Mouse (Mus musculus) midbrain, embryonic 10.5 days (tissue): ENCODE results near the gene Snrpa. TPM values are rescaled to one million over a fixed set of nuclear protein-coding genes. Genes with fewer than 3 reads are reported as not detected.
"Not testable (repeated sequence)": the region's sequence is repeated elsewhere in the genome, so short reads cannot be mapped to it uniquely, and the experiment has no call there.

ENCODE experiments used
- DNase-seq: peaks from one replicate; pipeline ENCODE4 v3.0.0-alpha.2; 2017; ENCODE audit warnings: low spot score
- H3K27ac ChIP-seq: fragments of 300-500 bp; sonication (generic); replicated peaks from 2 replicates; pipeline ENCODE4 v1.5.1; 2016; ENCODE audit warnings: mild to moderate bottlenecking
- H3K27me3 ChIP-seq: fragments of 300-500 bp; sonication (generic); 2 replicates; pipeline ENCODE4 v1.6.1; 2016; ENCODE audit warnings: low read depth, mild to moderate bottlenecking; ENCODE audit not compliant: poor library complexity, severe bottlenecking
- H3K36me3 ChIP-seq: fragments of 300-500 bp; sonication (generic); 2 replicates; pipeline ENCODE4 v1.6.1; 2016; ENCODE audit warnings: mild to moderate bottlenecking, moderate library complexity
- H3K4me1 ChIP-seq: fragments of 300-500 bp; sonication (generic); 2 replicates; pipeline ENCODE4 v1.6.1; 2016
- H3K4me3 ChIP-seq: fragments of 300-500 bp; sonication (generic); 2 replicates; pipeline ENCODE4 v1.5.1; 2016; ENCODE audit warnings: mild to moderate bottlenecking, moderate library complexity
- H3K9me3 ChIP-seq: fragments of 300-500 bp; sonication (generic); replicated peaks from 2 replicates; pipeline ENCODE4 v1.6.1; 2016; ENCODE audit warnings: mild to moderate bottlenecking
- WGBS: fragments of 180-500 bp; shearing (Covaris S2); methylation state at CpG from one replicate; pipeline ENCODE4 v1.1.7; 2016; 5-methylcytosine and 5-hydroxymethylcytosine counted together
- polyA plus RNA-seq: library from polyadenylated mRNA; unstranded; fragments of >200 nt; fragmentation: Nextera tagmentation; extraction: Ambion mirVana; gene quantifications from 2 replicates; pipeline ENCODE4 v1.2.1, GENCODE M21; 2016

Snrpa gene
- 399 and 409 TPM in 2 replicates for polyA plus RNA-seq

DNA sequence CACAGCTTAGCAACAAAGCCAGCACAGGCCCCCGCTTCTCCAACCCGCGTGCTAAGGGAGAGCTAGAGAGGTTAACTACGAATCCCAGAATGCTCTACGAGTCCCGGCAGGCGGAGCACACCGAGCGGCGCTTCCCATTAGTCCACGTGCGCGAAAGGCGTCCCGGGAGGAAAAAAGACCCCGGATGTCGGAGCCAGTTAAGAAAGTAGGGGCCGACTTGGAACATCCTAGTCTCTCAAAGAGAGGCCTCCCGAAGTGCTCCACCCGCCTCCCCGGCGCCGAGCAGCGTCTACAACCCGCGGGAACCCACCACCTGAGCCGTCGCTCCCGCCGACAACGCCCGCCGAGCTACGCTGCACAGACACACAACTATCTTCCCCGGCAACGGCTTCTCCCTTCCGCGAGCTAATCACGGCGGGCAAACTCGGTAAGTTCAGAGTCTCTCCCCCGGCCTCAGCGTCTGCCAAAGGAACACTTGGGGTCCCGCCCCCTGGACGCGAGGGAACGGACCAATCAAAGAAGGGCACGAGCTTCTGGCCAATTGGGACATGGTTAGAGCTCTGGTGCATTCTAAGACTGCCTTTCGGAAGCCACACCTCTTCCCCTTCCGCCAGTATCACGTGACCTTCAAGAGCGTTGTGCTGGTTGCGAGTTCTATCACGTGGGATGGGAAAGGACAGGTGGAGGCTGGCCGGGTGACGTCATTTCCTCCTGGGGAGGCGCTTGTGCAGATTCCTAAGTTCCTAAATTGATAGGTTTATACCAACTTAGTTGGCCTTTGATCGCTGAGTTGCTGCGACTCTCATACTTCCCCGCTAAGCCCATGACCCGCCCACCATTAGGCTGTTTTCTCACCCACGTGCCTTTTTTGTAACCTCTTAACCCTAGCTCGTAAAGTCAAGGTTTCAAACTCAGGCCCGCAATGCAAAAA is at the start of gene Snrpa, which contains the start of gene BC024978:
Gene Snrpa (minus strand): TSS at position 591 of the 931 bp plus-strand sequence.
Gene BC024978 (plus strand): TSS at position 101 of the 931 bp plus-strand sequence.
- peaks cover 25% of the 10 kb centered on the region for H3K4me1 ChIP-seq
- peak within 1 kb of the TSS; percentile 73 for H3K4me3 ChIP-seq
- H3K9me3 ChIP-seq, result no peaks in the 10 kb centered on the region
- WGBS, result under 1% methylated on average over 64 of the region's 64 CpGs
- DNase-seq, result peak; percentile 96
- peak within 1 kb of the TSS; percentile 94 for H3K27ac ChIP-seq
- no peaks in the 10 kb centered on the region for H3K27me3 ChIP-seq
- H3K36me3 ChIP-seq, result peaks cover 56% of the 10 kb centered on the region

DNA sequence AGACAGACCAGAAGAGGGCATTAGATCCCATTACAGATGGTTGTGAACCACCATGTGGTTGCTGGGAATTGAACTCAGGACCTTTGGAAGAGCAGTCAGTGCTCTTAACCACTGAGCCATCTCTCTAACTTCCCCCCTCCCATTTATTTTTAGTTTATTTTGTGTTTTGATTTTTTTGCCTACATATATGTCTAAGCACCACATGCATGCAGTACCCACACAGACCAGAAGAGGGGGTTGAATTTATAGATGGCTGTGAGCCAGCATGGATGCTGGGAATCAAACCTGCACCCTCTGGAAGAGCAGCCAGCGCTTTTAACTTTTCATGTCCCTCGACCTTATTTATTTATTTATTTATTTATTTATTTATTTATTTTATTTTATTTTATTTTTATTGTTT is 48.0 kb upstream of the Snrpa start:
- H3K9me3 ChIP-seq, H3K4me3 ChIP-seq, DNase-seq, H3K4me1 ChIP-seq, H3K27me3 ChIP-seq, H3K27ac ChIP-seq: not testable (repeated sequence)
- peaks cover 66% of the 10 kb centered on the region for H3K36me3 ChIP-seq
- WGBS, result 69% methylated on average over 2 of the region's 2 CpGs

DNA sequence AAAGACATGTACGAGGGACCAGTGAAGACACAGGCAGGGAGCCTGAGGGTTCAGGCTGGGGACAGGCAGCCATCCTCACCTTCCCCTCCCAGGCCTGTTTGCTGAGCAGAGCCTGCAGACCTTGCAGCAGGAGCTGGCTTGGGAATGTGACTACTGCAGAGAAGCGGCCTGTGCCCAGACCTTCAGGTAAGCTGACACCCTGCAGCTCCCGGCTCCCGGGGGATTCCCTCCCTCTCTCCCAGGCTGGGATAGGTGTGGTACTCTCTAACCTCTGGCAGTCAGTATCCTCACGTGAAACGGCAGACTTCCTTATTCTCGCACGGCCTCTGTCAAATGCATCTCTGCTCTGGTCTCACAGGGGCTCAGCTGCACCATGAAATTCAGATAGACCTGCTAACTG is 47.1 kb upstream of the Snrpa start:
- H3K9me3 ChIP-seq, result no peaks in the 10 kb centered on the region
- H3K4me1 ChIP-seq, result no peaks in the 10 kb centered on the region
- WGBS, result 73% methylated on average over 8 of the region's 8 CpGs
- no peak overlapping the region for H3K27ac ChIP-seq
- no peak overlapping the region for H3K4me3 ChIP-seq
- no peaks in the 10 kb centered on the region for H3K27me3 ChIP-seq
- H3K36me3 ChIP-seq, result peaks cover 73% of the 10 kb centered on the region
- no peak for DNase-seq

DNA sequence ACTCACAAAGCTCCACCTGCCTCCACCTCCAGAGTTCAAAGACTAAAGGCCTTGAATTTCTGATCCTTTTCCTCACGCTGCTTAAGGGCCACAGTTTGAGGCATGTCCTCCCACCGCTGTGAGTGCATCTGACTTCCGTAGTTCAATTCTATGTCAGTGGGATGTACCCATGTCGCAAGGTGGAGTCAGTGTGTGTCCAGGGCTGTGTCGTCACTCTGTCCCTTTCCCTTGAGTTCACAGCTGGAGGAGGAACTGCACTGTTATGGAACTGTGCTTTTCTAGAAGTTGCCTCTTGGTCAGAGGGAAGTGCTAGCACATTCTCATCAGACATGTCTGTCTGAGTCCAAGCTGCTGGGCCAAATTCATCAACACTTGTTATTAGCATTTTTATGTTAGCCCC is 42.5 kb upstream of the Snrpa start:
- Histone ChIP-seq H3K4me3 (no peak overlapping the region), H3K9me3 (no peaks in the 10 kb centered on the region), H3K4me1 (peaks cover 9% of the 10 kb centered on the region), H3K27ac (no peak overlapping the region), H3K36me3 (peaks cover 51% of the 10 kb centered on the region), H3K27me3 (no peaks in the 10 kb centered on the region)
- DNase-seq, result no peak
- WGBS, result 87% methylated on average over 5 of the region's 5 CpGs

DNA sequence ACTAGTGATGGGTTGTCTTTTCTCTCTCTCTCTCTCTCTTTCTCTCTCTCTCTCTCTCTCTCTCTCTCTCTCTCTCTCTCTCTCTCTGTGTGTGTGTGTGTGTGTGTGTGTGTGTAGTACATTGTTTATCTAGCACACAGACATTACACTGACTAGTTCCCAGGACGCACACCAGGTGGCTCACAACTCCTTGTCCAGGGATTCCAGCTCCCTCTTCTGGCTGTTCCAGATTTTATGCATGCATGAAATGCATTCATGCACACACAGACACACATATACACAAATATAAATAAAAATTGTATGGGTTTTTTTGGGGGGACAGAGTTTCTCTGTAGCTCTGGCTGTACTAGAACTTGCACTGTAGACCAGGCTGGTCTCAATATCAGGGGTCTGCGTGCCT is 41.5 kb upstream of the Snrpa start:
- DNase-seq, result no peak
- Histone ChIP-seq H3K36me3 (peaks cover 41% of the 10 kb centered on the region), H3K9me3 (no peaks in the 10 kb centered on the region), H3K4me3 (no peak overlapping the region), H3K27ac (no peak overlapping the region), H3K27me3 (no peaks in the 10 kb centered on the region), H3K4me1 (peaks cover 17% of the 10 kb centered on the region)
- 92% methylated on average over 2 of the region's 2 CpGs for WGBS

DNA sequence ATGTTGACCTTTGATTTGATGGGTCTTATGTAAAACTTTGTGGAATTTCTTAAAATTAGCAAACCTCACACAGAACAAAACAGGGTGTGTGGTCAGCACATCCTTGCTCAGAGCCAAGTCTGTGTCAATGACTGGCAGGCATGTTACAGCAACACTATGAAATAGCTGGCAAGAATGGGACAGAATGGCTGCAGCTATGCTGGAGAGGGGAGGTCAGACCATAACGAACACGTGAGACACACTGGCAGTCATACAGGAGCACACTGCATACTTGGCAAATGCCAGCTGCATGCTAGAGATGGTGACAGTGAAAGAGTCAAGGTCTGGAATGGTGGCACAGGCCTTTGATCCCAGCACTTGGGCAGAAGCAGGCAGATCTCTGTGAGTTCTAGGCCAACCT is 39.7 kb upstream of the Snrpa start:
- 97% methylated on average over 2 of the region's 2 CpGs for WGBS
- H3K27ac ChIP-seq, result no peak overlapping the region
- no peak for DNase-seq
- H3K36me3 ChIP-seq, result peaks cover 29% of the 10 kb centered on the region
- H3K9me3 ChIP-seq, result no peaks in the 10 kb centered on the region
- no peak overlapping the region for H3K4me3 ChIP-seq
- peaks cover 27% of the 10 kb centered on the region for H3K4me1 ChIP-seq
- H3K27me3 ChIP-seq, result no peaks in the 10 kb centered on the region

DNA sequence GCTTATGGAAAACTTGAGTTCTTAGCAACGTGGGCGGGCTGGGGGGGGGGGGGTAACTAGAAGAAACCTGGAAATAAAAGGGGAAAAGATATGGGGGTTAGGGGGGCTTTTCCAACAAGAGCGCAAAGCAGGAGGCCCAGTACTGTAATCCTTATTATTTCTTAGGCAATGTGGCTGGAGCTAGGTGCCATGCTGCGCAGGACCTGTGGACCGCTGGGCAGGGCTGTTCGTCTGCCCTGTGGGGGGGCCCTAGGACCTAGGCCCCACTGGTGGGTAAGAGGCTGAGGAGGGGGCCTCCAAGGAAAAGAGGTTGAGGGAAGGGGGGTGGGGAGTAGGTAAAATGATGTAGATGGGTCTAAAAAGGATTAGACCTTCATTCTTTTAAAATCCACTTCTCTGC is 37.2 kb upstream of the Snrpa start:
- WGBS, result 0% methylated on average over 6 of the region's 6 CpGs
- Histone ChIP-seq H3K9me3 (no peaks in the 10 kb centered on the region), H3K4me3 (peak overlapping the region; percentile 60), H3K27me3 (no peaks in the 10 kb centered on the region), H3K36me3 (peaks cover 8% of the 10 kb centered on the region; the same call in 1 of the 2 replicates), H3K4me1 (peaks cover 33% of the 10 kb centered on the region), H3K27ac (peak overlapping the region; percentile 91)
- DNase-seq, result no peak

DNA sequence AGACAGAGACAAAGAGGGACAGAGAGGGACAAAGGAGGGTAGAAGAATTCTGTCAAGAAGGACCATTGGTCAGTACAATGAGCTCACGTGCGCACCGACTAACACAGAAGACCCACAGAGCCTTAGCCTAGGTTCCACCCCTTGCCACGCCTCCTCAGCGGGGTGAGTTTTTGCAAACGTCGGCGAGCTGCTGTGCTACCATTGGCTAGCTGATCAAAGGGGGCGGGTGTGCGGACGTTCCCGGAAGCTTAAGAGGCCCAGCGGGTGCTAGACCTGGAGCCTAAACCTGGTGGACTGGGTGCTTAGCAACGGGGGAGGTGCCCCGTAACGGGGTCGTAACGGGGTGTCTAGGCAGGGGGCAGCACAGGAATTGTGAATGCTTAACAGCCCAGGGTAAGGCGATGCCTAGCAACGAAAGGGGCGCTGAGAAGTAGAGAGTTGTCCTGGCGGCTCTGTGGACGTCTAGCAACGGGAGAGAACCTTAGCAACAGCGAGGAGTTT is 36.8 kb upstream of the Snrpa start, which contains the start of gene Coq8b:
Gene Coq8b (plus strand): TSS at position 243 of the 501 bp plus-strand sequence.
- Histone ChIP-seq H3K27ac (peak within 1 kb of the TSS; percentile 91), H3K4me3 (peak within 1 kb of the TSS; percentile 60), H3K4me1 (peaks cover 33% of the 10 kb centered on the region), H3K27me3 (no peaks in the 10 kb centered on the region), H3K9me3 (no peaks in the 10 kb centered on the region), H3K36me3 (peaks cover 8% of the 10 kb centered on the region; the same call in 1 of the 2 replicates)
- WGBS, result under 1% methylated on average over 25 of the region's 25 CpGs
- DNase-seq, result peak; percentile 98

DNA sequence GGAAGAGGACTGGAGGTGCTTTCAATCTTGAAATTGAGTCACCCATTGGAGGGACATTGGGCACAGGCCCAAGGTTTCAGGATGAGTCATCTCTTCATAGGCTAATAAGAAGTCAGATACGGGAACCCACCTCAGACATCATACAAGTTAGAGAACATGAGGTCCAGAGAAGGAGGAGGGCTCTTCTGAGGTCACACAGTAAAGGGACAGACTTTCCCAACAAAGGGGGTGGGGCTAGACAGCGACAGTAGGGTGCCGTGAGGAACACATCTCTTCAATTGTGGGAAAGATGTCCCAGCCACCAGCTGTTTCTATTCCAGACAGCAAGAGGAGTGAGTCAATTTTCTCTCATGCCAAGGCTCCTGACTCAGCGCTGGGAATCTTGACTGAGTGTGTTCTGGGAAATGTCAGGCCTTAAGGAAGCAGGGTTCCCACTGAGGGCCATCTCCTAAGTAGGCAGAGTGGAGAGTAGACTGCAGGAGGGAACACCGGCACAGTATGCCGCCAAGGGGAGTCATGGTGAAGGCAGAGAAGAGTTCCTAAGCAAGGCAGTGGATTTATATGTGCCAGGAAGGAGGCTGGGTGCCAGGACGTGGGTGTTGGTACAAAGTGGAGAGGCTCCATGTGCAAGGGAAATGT is 35.7 kb upstream of the Snrpa start:
- peak overlapping the region; percentile 91 for H3K27ac ChIP-seq
- H3K4me3 ChIP-seq, result peak overlapping the region; percentile 12; the same call in 1 of the 2 replicates
- no peaks in the 10 kb centered on the region for H3K27me3 ChIP-seq

DNA sequence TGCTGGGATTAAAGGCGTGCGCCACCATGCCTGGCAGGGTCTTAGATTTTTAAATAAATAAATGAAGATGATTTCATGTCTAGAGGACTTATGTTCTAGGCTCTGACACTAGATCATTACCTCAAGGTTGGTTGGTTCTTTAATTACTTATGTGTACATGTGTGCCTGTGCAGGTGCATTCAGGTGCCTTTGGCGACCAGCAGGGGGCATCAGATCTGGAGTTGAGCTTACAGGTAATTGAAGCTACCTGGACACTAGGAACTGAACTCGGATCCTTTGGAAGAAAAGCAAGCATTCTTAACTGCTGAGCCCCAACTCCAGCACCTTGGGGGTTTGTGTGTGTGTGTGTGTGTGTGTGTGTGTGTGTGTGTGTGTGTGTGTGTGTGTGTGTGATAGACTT is 34.7 kb upstream of the Snrpa start:
- DNase-seq, result no peak
- peaks cover 54% of the 10 kb centered on the region for H3K4me1 ChIP-seq
- no peak overlapping the region for H3K4me3 ChIP-seq
- H3K36me3 ChIP-seq, result 0 out of 2 replicates have a peak, but pooled peaks cover 2% of the 10 kb centered on the region
- no peaks in the 10 kb centered on the region for H3K27me3 ChIP-seq
- no peaks in the 10 kb centered on the region for H3K9me3 ChIP-seq
- H3K27ac ChIP-seq, result no peak overlapping the region
- 78% methylated on average over 4 of the region's 4 CpGs for WGBS

More for the DNA sequence above, 35.7 kb upstream of the Snrpa start:
- no peak for DNase-seq
- no peaks in the 10 kb centered on the region for H3K9me3 ChIP-seq
- 83% methylated on average over 7 of the region's 7 CpGs for WGBS
- no peaks in the 10 kb centered on the region for H3K36me3 ChIP-seq
- peaks cover 44% of the 10 kb centered on the region for H3K4me1 ChIP-seq

DNA sequence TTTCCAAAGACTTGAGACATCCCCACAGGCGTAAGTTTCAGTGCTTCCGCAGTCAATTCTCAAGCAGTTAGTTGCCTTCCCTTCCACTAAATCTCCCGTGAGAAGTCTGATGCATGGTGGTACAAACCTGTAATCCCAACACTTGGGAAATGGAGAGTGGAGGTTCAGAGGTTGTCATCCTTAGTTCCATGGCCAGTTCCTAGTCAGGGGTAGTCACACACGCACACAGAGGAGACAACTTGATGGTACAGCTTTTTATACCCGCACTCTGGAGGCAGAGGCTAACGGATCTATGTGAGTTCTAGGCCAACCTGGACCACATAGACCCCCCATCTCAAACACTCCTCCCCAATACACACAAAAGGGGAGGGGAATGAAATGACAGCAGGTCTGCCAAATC is 32.8 kb upstream of the Snrpa start:
- H3K27me3 ChIP-seq, result no peaks in the 10 kb centered on the region
- peaks cover 67% of the 10 kb centered on the region for H3K4me1 ChIP-seq

DNA sequence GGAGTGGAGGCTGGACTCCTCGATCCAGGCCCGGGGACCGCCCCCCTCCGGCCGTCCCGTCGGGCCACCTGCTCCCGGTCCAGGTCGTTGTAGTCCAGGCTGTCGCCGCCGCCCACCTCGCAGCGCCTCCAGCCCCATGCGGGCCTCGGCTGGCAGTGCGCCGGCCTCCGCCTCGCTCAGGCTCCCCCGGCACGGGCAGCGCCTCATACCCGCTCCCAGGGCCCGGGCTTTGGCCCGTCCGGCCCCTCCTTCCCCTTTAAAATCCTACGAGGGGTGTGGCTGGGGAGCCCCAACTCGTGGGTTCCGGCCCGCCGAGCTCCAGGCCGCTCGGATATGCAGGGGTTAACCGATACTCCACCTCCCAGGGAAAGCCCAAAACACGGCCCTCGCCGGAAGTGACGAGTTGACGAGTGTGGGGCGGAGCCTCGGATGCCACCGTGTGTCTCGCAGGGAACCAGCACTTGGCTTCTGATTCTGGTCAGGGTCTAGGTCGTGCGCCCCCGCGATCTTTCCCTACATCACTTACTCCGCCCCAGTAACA is 32.3 kb upstream of the Snrpa start, which contains the start of gene Itpkc:
Gene Itpkc (minus strand): TSS at position 381 of the 541 bp plus-strand sequence.
- Histone ChIP-seq H3K4me1 (peaks cover 67% of the 10 kb centered on the region), H3K27me3 (no peaks in the 10 kb centered on the region), H3K9me3 (no peaks in the 10 kb centered on the region), H3K4me3 (peak within 1 kb of the TSS; percentile 80), H3K27ac (peak within 1 kb of the TSS; percentile 92), H3K36me3 (peaks cover 7% of the 10 kb centered on the region; the same call in 1 of the 2 replicates)
- DNase-seq, result peak; percentile 97
- under 1% methylated on average over 49 of the region's 49 CpGs for WGBS

More for the DNA sequence above, 32.8 kb upstream of the Snrpa start:
- Histone ChIP-seq H3K36me3 (peaks cover 6% of the 10 kb centered on the region; the same call in 1 of the 2 replicates), H3K4me3 (peak overlapping the region; percentile 80), H3K27ac (peak overlapping the region; percentile 92), H3K9me3 (no peaks in the 10 kb centered on the region)
- WGBS, result 22% methylated on average over 6 of the region's 6 CpGs
- DNase-seq, result no peak
